Mouse (Mus musculus) cerebellum, adult 2 months (tissue): ENCODE measurements around the gene Apopt1. TPM values are rescaled to one million over a fixed set of nuclear protein-coding genes. Genes with fewer than 3 reads are reported as not detected.

Experiments used
- DNase-seq, 2 experiments: peaks; one replicate each; pipeline ENCODE4 v3.0.0; 2021
- H3K27ac ChIP-seq: fragments of 200-500 bp; 2 replicates; pipeline ENCODE4 v1.5.1; 2012; ENCODE audit warnings: low read length, control low read depth, inconsistent platforms; ENCODE audit not compliant: insufficient read depth
- H3K27me3 ChIP-seq: fragments of 200-500 bp; 2 replicates; pipeline ENCODE4 v1.6.1; 2012; ENCODE audit warnings: inconsistent platforms, mild to moderate bottlenecking, low read length, moderate library complexity; ENCODE audit not compliant: control insufficient read depth, insufficient read depth
- H3K4me1 ChIP-seq: fragments of 200-500 bp; 2 replicates; pipeline ENCODE4 v1.6.1; 2011; ENCODE audit warnings: low read length; ENCODE audit not compliant: control insufficient read depth, insufficient read depth
- H3K4me3 ChIP-seq: fragments of 200-500 bp; replicated peaks from 2 replicates; pipeline ENCODE3; 2011; ENCODE audit warnings: mild to moderate bottlenecking, low read depth, low read length, control low read depth; ENCODE audit not compliant: insufficient read depth
- CTCF ChIP-seq: fragments of 200-500 bp; IDR thresholded peaks from 2 replicates; pipeline ENCODE4 v1.5.1; 2011; ENCODE audit warnings: low read depth, mild to moderate bottlenecking, control low read depth, low read length, moderate library complexity, borderline replicate concordance; ENCODE audit not compliant: insufficient read depth
- POLR2A ChIP-seq: fragments of 200-500 bp; IDR thresholded peaks from 2 replicates; pipeline ENCODE4 v1.6.1; 2011; ENCODE audit warnings: low read length, control low read depth, borderline replicate concordance; ENCODE audit not compliant: insufficient read depth
- WGBS: fragments of 180-500 bp; shearing (Covaris S2); methylation state at CpG from one replicate; pipeline ENCODE4 v1.1.7; 2018; 5-methylcytosine and 5-hydroxymethylcytosine counted together
- polyA plus RNA-seq: library from polyadenylated mRNA; depleted of rRNA; stranded (reverse); fragments of >200 nt; gene quantifications from 2 replicates; pipeline ENCODE4 v1.2.3, GENCODE M21; 2012

Gene Apopt1
- polyA plus RNA-seq, 1 experiment = 49.8 TPM

DNA sequence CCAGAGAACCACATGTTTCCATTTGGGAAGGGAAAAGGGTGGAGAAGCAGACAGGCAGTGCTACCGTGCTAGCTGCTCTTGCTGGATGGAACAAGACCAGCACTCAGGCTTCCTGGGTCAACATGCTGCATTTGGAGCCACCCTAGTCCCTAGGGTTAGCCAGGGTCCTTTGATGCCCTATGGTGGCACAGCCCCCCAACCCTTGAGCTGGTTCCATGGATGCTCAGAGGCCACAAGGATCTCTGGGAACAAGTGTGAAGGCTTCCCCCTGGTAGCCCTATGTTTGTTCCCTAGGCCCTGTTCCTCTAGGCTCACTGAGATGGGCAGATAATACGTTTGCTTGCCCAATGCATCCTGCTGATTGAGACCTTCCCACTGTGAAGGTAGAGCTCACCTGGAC lies 42.2 kb downstream of the Apopt1 start:
- no peak overlapping the region for H3K4me3 ChIP-seq
- TF ChIP-seq POLR2A (no peak), CTCF (no peak)
- H3K27me3 ChIP-seq = no peaks in the 10 kb centered on the region
- DNase-seq = no peak
- peaks cover 6% of the 10 kb centered on the region; the same call in 1 of the 2 replicates for H3K4me1 ChIP-seq
- 73% methylated on average over 2 of the region's 2 CpGs for WGBS
- no peak overlapping the region for H3K27ac ChIP-seq

DNA sequence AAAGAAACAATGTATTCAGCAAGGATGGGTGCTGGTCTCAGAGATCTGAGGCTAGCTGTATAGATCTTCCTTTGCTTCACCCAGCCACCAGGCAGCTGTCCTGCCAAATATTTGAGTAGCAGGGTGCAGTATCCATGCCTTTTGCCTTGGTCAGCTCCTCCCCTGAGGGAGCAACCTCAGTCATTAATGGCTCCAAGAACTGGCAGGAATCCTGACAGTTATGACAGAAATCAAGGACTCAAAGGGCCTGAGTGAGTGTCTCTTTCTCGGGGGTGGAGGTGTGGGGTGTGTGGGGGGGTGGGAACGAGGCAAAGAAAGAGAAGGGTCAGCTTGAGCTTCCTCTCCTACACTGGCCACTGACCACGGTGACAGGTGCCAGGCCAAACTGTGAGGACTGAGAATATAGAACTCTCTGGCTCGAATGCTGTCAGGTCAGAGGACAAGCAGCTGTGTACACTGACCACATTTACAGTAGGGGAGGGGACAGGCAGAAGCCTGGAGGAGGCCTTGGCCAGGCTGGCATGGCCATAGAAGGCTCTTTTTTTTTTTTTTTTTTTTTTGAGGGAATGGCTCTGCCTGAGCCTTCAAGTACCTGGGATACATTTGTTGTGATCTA lies 43.1 kb downstream of the Apopt1 start:
- Histone ChIP-seq H3K4me3 (no peak overlapping the region), H3K27me3 (no peaks in the 10 kb centered on the region), H3K4me1 (peaks cover 11% of the 10 kb centered on the region; the same call in 1 of the 2 replicates), H3K27ac (no peak overlapping the region)
- WGBS = 32% methylated on average over 4 of the region's 4 CpGs
- TF ChIP-seq CTCF (no peak), POLR2A (no peak)
- no peak for DNase-seq

DNA sequence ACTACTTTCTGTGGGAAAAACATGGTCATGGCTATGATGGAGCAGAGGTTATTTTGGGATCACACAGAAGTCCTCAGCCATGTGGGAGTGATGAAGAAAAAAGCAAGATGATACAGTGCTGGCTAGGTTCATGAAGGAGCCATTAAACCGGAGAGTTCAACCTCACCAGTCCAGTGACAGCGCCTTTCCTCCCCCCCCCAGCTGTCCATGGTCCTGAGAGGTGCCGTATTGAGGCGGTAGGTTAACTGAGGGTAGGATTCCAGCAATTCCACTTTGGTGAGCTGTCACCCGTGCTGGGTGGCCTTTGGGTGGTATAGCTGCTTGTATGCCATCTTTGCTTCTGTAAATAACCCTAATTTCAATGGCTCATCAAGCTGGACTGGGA lies 43.6 kb downstream of the Apopt1 start:
- Histone ChIP-seq H3K27me3 (no peaks in the 10 kb centered on the region), H3K27ac (no peak overlapping the region), H3K4me1 (peaks cover 14% of the 10 kb centered on the region; the same call in 1 of the 2 replicates), H3K4me3 (no peak overlapping the region)
- no peak for DNase-seq
- 78% methylated on average over 5 of the region's 5 CpGs for WGBS
- TF ChIP-seq POLR2A (no peak), CTCF (no peak)

DNA sequence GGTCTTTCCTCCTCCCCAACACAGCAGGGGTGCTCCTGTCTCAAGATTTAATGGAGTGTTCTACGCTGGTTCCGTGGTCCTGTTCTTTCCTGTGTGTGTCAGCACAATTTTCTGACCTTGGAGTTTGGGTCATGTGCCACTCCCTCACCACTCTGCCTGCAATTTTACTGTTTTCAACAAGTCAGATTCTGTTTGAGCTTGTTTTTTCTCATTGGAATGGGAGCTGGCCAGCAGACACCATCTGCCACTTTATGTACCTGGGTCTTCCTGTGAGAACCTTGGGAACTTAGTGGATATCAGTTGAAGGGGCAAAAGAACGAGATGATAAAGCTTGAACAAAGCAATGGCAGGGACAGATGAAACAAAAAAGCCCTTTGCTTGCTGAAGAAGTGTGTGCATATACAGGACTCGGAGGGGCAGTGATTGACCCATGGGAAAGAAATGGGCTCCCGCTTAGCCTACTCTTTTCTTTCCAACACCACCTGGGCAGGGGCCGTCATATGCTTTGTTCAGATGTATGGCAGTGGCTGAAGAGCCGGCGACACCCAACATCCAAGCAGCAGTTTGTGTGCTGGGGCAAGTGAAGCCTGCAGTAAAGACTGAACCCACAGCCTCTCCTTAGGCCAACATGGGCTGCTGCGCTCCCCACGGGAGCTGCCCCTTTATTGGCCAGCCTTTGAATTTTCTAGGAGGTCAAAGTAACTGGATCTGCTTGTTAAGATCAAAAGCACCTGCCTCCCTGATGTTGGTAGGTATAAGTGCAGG lies 44.7 kb downstream of the Apopt1 start:
- peak in 1 of 2 experiments; percentile 58 for DNase-seq
- Histone ChIP-seq H3K4me1 (peaks cover 24% of the 10 kb centered on the region), H3K27me3 (no peaks in the 10 kb centered on the region), H3K27ac (peak overlapping the region; percentile 91), H3K4me3 (peak overlapping the region; percentile 84)
- no peak for TF ChIP-seq CTCF
- TF ChIP-seq POLR2A = no peak
- WGBS = 19% methylated on average over 10 of the region's 10 CpGs

DNA sequence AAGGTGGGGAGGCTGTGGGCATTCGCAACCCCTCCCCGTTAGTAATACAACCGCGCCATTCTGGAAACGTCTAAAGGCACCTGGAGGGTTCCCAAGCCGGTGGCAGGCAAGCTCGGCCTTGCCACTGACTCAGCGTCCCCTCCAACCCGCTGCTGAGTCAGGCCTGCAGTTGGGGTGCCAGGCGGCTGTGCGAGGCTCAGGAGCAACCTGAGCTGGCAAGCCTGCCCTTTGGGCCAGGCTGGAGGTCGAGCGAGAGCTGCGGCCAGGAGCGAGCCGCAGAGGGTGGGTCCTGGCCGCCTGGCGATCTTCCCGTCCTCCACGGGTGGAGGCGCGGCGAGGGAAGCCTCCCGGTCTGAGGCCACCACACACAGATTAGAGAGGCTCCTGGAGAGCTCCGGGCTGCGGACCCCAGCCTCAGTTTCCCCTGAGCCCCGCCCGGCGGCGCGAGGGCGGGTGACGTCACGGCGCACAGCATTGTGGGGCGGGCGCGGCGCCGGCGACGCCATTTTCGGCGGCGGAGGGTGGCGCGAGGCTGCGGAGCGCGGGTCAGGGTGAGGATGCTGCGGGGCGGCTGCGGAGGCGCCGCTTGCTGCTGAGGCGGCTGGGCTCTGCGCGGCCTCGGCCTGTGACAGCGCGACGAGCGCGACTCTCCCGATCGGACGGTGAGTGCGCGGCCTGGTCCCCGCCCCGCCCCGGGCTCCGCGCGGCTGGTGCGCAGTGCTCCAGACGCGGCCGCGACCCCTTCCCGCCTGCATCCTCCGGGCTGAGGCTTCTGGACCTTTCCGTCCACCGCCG lies 45.5 kb downstream of the Apopt1 start, which contains the start of gene Klc1:
Gene Klc1 (plus strand): TSS at position 469 of the 795 bp plus-strand sequence.
- no peaks in the 10 kb centered on the region for H3K27me3 ChIP-seq
- no peak for TF ChIP-seq CTCF
- TF ChIP-seq POLR2A = peak; percentile 85
- WGBS = 1% methylated on average over 83 of the region's 85 CpGs

DNA sequence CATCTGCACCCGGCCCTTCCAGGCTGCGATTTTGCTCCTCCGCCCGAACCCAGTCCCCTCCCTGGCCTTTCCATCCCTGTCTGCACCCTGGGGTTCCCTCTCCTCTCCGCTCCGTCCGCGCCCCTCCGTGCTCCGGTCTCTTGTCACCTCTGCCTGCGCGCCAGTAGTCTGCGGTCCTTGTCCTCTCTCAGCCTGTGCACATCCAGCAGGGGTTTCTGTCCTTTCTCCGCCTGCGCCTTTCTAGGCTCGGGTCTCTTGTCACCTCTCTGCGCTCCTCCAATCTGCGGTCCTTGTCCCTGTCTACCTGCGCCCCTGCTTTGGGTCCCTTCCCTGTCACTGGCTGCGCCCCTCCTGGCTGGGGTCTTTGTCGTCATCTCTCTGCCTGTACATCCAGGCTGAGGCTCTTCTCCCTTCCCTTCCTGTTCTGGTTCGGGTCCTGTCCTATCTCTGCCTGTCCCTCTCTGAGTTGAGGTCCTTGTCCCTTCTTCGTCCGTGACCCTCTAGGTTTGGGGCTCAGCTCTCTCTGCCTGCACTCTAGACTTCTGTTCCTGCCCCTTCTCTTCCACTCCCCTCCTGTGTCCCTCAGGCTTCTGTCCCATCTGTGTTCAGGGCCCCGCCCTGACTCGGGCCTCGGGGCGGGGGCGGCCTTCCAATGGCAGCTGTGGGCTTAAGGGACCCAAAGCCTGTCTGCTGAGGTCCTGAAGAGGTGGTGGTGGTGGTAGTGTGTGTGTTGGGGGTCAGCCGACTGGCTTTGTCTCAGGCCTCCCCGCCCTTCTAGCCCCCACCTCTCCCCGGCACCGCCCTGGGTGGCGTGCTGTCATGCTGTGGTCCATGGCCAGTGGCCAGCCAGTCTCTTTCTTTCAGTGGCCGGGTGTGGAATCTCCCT lies 46.4 kb downstream of the Apopt1 start:
- TF ChIP-seq CTCF (no peak), POLR2A (peak; percentile 25; the same call in 1 of the 2 replicates)
- Histone ChIP-seq H3K27me3 (no peaks in the 10 kb centered on the region), H3K27ac (peak overlapping the region; percentile 91), H3K4me1 (peaks cover 37% of the 10 kb centered on the region), H3K4me3 (peak overlapping the region; percentile 84)
- WGBS = under 1% methylated on average over 35 of the region's 35 CpGs
- DNase-seq = peak; percentile 82 to 86

More for the DNA sequence above, 45.5 kb downstream of the Apopt1 start, which contains the start of gene Klc1:
- Histone ChIP-seq H3K27ac (peak within 1 kb of the TSS; percentile 91), H3K4me3 (peak within 1 kb of the TSS; percentile 84), H3K4me1 (peaks cover 32% of the 10 kb centered on the region)
- DNase-seq = peak; percentile 84 to 92
